Mouse (Mus musculus) MEL (cell line): ENCODE measurements around the gene Ptger1. TPM values are rescaled to one million over a fixed set of nuclear protein-coding genes. Genes with fewer than 3 reads are reported as not detected.

ENCODE experiments used
- DNase-seq: peaks from one replicate; pipeline ENCODE4 v3.0.0; 2011; ENCODE audit warnings: low read depth, low spot score
- H3K27ac ChIP-seq: 2 replicates; pipeline ENCODE4 v1.5.1; 2012; ENCODE audit warnings: low read depth, mild to moderate bottlenecking, control low read depth, low read length, moderate library complexity; ENCODE audit not compliant: control insufficient read depth
- H3K27me3 ChIP-seq, 2 experiments: fragments of 150-350 bp in 1 of 2; sonication (generic) in 1 of 2; 2 replicates each; pipeline ENCODE4 v1.6.1; 2012; ENCODE audit warnings: low read length in 2 of 2, mild to moderate bottlenecking in 2 of 2, improper control_type of control experiment in 1 of 2, moderate library complexity in 1 of 2; ENCODE audit not compliant: insufficient read depth in 2 of 2, control insufficient read depth in 1 of 2
- H3K36me3 ChIP-seq, 2 experiments: 2 replicates each; pipeline ENCODE4 v1.6.1; 2012 to 2014; ENCODE audit warnings: low read length in 2 of 2, improper control_type of control experiment in 1 of 2, inconsistent platforms in 1 of 2, mild to moderate bottlenecking in 1 of 2; ENCODE audit not compliant: insufficient read depth in 2 of 2, control insufficient read depth in 1 of 2
- H3K4me1 ChIP-seq, 2 experiments: fragments of 150-350 bp in 1 of 2; sonication (generic) in 1 of 2; 2 replicates each; pipeline ENCODE4 v1.6.1; 2012; ENCODE audit warnings: low read length in 2 of 2, improper control_type of control experiment in 1 of 2, mild to moderate bottlenecking in 1 of 2; ENCODE audit not compliant: insufficient read depth in 2 of 2, control insufficient read depth in 1 of 2
- H3K4me3 ChIP-seq, 2 experiments: fragments of 150-350 bp in 1 of 2; sonication (generic) in 1 of 2; 2 replicates each; pipeline ENCODE4 v1.5.1; 2012; ENCODE audit warnings: low read depth in 2 of 2, low read length in 2 of 2, mild to moderate bottlenecking in 2 of 2, moderate library complexity in 2 of 2, control low read depth in 1 of 2, improper control_type of control experiment in 1 of 2; ENCODE audit not compliant: control insufficient read depth in 1 of 2, insufficient read depth in 1 of 2
- H3K79me2 ChIP-seq: 2 replicates; pipeline ENCODE4 v1.6.1; 2012; ENCODE audit warnings: mild to moderate bottlenecking, low read length, moderate library complexity; ENCODE audit not compliant: control insufficient read depth, poor library complexity, insufficient read depth
- H3K9ac ChIP-seq: 2 replicates; pipeline ENCODE4 v1.6.1; 2012; ENCODE audit warnings: low read depth, mild to moderate bottlenecking, control low read depth, low read length, moderate library complexity; ENCODE audit not compliant: control insufficient read depth, poor library complexity, severe bottlenecking
- H3K9me3 ChIP-seq: fragments of 150-350 bp; sonication (generic); replicated peaks from 2 replicates; pipeline ENCODE4 v1.6.1; 2012; ENCODE audit warnings: mild to moderate bottlenecking, low read length, improper control_type of control experiment, moderate library complexity; ENCODE audit not compliant: insufficient read depth
- BHLHE40 ChIP-seq: IDR thresholded peaks from 2 replicates; pipeline ENCODE4 v1.6.1; 2012; ENCODE audit warnings: low read depth, mild to moderate bottlenecking, inconsistent platforms, low read length, improper control_type of control experiment, borderline replicate concordance
- CHD1 ChIP-seq: IDR thresholded peaks from 2 replicates; pipeline ENCODE4 v1.6.1; 2012; ENCODE audit warnings: low read depth, mild to moderate bottlenecking, inconsistent platforms, low read length, improper control_type of control experiment
- CHD2 ChIP-seq: IDR thresholded peaks from 2 replicates; pipeline ENCODE4 v1.6.1; 2011; ENCODE audit warnings: low read length, improper control_type of control experiment
- E2F4 ChIP-seq: IDR thresholded peaks from 2 replicates; pipeline ENCODE4 v1.6.1; 2011; ENCODE audit warnings: low read depth, low read length, improper control_type of control experiment, borderline replicate concordance
- ETS1 ChIP-seq: IDR thresholded peaks from 2 replicates; pipeline ENCODE4 v1.6.1; 2012; ENCODE audit warnings: low read depth, mild to moderate bottlenecking, inconsistent platforms, low read length, improper control_type of control experiment, moderate library complexity
- GABPA ChIP-seq: IDR thresholded peaks from 2 replicates; pipeline ENCODE4 v1.6.1; 2012; ENCODE audit warnings: low read depth, mild to moderate bottlenecking, inconsistent platforms, low read length, improper control_type of control experiment, moderate library complexity
- GATA1 ChIP-seq: IDR thresholded peaks from 2 replicates; pipeline ENCODE4 v1.6.1; 2011; ENCODE audit warnings: low read depth, low read length, improper control_type of control experiment
- JUND ChIP-seq: IDR thresholded peaks from 2 replicates; pipeline ENCODE4 v1.6.1; 2011; ENCODE audit warnings: low read depth, mild to moderate bottlenecking, improper control_type of control experiment, low read length
- KAT2A ChIP-seq: conservative IDR thresholded peaks from 2 replicates; pipeline ENCODE4 v1.6.1; 2012; ENCODE audit warnings: low read depth, low read length, improper control_type of control experiment, inconsistent platforms
- MAX ChIP-seq: IDR thresholded peaks from 2 replicates; pipeline ENCODE4 v1.6.1; 2011; ENCODE audit warnings: low read length, improper control_type of control experiment
- MEF2A ChIP-seq: IDR thresholded peaks from 2 replicates; pipeline ENCODE4 v1.6.1; 2014; ENCODE audit warnings: low read depth, mild to moderate bottlenecking, inconsistent platforms, low read length, improper control_type of control experiment; ENCODE audit not compliant: poor library complexity, insufficient replicate concordance, severe bottlenecking; ENCODE audit errors: extremely low read depth
- MXI1 ChIP-seq: IDR thresholded peaks from 2 replicates; pipeline ENCODE4 v1.6.1; 2011; ENCODE audit warnings: mild to moderate bottlenecking, low read depth, low read length, improper control_type of control experiment
- MYB ChIP-seq: IDR thresholded peaks from 2 replicates; pipeline ENCODE4 v1.6.1; 2011; ENCODE audit warnings: mild to moderate bottlenecking, low read depth, low read length, improper control_type of control experiment
- MYC ChIP-seq: IDR thresholded peaks from 2 replicates; pipeline ENCODE4 v1.6.1; 2011; ENCODE audit warnings: low read depth, mild to moderate bottlenecking, low read length, improper control_type of control experiment, moderate library complexity
- POLR2A ChIP-seq, 2 experiments: IDR thresholded peaks; 2 replicates each; pipeline ENCODE4 v1.6.1; 2011 to 2012; ENCODE audit warnings: low read length in 2 of 2, mild to moderate bottlenecking in 2 of 2, control low read depth in 1 of 2, improper control_type of control experiment in 1 of 2, low read depth in 1 of 2, moderate library complexity in 1 of 2; ENCODE audit not compliant: control insufficient read depth in 1 of 2, insufficient read depth in 1 of 2, poor library complexity in 1 of 2
- POLR2AphosphoS2 ChIP-seq: IDR thresholded peaks from 2 replicates; pipeline ENCODE4 v1.6.1; 2011; ENCODE audit warnings: low read length, improper control_type of control experiment
- POLR2AphosphoS5 ChIP-seq: IDR thresholded peaks from 2 replicates; pipeline ENCODE4 v1.6.1; 2012; ENCODE audit warnings: low read depth, borderline replicate concordance, mild to moderate bottlenecking, inconsistent platforms, low read length, moderate library complexity, mixed read lengths
- RAD21 ChIP-seq: IDR thresholded peaks from 2 replicates; pipeline ENCODE4 v1.6.1; 2011; ENCODE audit warnings: mild to moderate bottlenecking, low read depth, low read length, improper control_type of control experiment
- RCOR1 ChIP-seq: IDR thresholded peaks from 2 replicates; pipeline ENCODE4 v1.6.1; 2012; ENCODE audit warnings: low read depth, mild to moderate bottlenecking, inconsistent platforms, low read length, improper control_type of control experiment
- SMC3 ChIP-seq: IDR thresholded peaks from 2 replicates; pipeline ENCODE4 v1.6.1; 2011; ENCODE audit warnings: low read depth, low read length, improper control_type of control experiment
- USF1 ChIP-seq: IDR thresholded peaks from 2 replicates; pipeline ENCODE4 v1.6.1; 2014; ENCODE audit warnings: low read depth, mild to moderate bottlenecking, inconsistent platforms, low read length, improper control_type of control experiment, moderate library complexity
- USF2 ChIP-seq, 2 experiments: IDR thresholded peaks; 2 replicates each; pipeline ENCODE4 v1.6.1; 2011 to 2012; ENCODE audit warnings: improper control_type of control experiment in 2 of 2, low read length in 2 of 2, borderline replicate concordance in 1 of 2, inconsistent platforms in 1 of 2, low read depth in 1 of 2, mild to moderate bottlenecking in 1 of 2; ENCODE audit not compliant: insufficient read depth in 1 of 2
- ZC3H11A ChIP-seq: IDR thresholded peaks from 2 replicates; pipeline ENCODE4 v1.6.1; 2012; ENCODE audit warnings: low read depth, mild to moderate bottlenecking, inconsistent platforms, low read length, improper control_type of control experiment
- ZKSCAN1 ChIP-seq: IDR thresholded peaks from 2 replicates; pipeline ENCODE4 v1.6.1; 2012; ENCODE audit warnings: low read depth, mild to moderate bottlenecking, inconsistent platforms, low read length, improper control_type of control experiment, moderate library complexity
- ZMIZ1 ChIP-seq: IDR thresholded peaks from 2 replicates; pipeline ENCODE4 v1.6.1; 2012; ENCODE audit warnings: low read depth, mild to moderate bottlenecking, inconsistent platforms, low read length, improper control_type of control experiment, moderate library complexity
- ZNF384 ChIP-seq: IDR thresholded peaks from 2 replicates; pipeline ENCODE4 v1.6.1; 2012; ENCODE audit warnings: low read depth, mild to moderate bottlenecking, inconsistent platforms, low read length, improper control_type of control experiment
- polyA plus RNA-seq, 2 experiments: library from polyadenylated mRNA; stranded (reverse) in 1 of 2; unstranded in 1 of 2; fragments of >175 nt in 1 of 2; fragments of >200 nt in 1 of 2; gene quantifications; 2 replicates each; pipeline versions ENCODE4 v1.2.1 to v1.2.4; 2012; ENCODE audit warnings: low replicate concordance in 2 of 2, low read depth in 1 of 2; ENCODE audit not compliant: insufficient read length in 2 of 2, insufficient read depth in 1 of 2, missing spikeins in 1 of 2
- total RNA-seq: library from RNA; depleted of rRNA; stranded (reverse); fragments of 300-350 nt; gene quantifications from 2 replicates; pipeline ENCODE4 v1.2.3, GENCODE M21; 2012

Gene Ptger1
- total and polyA plus RNA-seq, 3 experiments: 3.1 to 4.0 TPM; not detected in 1

GRCm38 (mm10) chr8:83618566-83618965, 47.9 kb upstream of the Ptger1 start:
- H3K27me3 ChIP-seq: no peaks in the 10 kb centered on the region
- H3K27ac ChIP-seq: no peak overlapping the region
- no peak overlapping the region for H3K9ac ChIP-seq
- TF ChIP-seq E2F4: no peak
- TF ChIP-seq POLR2AphosphoS5: no peak
- no peak for TF ChIP-seq USF2 (IDR thresholded peaks at IDR 0.05; ENCODE audit: borderline replicate concordance in 1 of 2, insufficient read depth in 1 of 2, low read depth in 1 of 2, low read length in 2 of 2)
- no peak for TF ChIP-seq GABPA
- TF ChIP-seq MYC: no peak
- no peak for TF ChIP-seq BHLHE40
- TF ChIP-seq CHD2: no peak
- no peak for TF ChIP-seq ZNF384
- TF ChIP-seq MXI1: no peak
- TF ChIP-seq RAD21: no peak
- TF ChIP-seq USF1: no peak
- no peak for TF ChIP-seq ZC3H11A
- TF ChIP-seq CHD1: no peak
- no peak for TF ChIP-seq KAT2A
- TF ChIP-seq MYB: no peak
- TF ChIP-seq JUND: no peak
- TF ChIP-seq ZMIZ1: no peak
- TF ChIP-seq ZKSCAN1: no peak
- H3K9me3 ChIP-seq: no peaks in the 10 kb centered on the region
- peaks cover 0 to 13% of the 10 kb centered on the region in 2 experiments; a peak in 2 of 4 replicates for H3K36me3 ChIP-seq
- H3K79me2 ChIP-seq: no peaks in the 10 kb centered on the region; the same call in 1 of the 2 replicates
- DNase-seq: no peak
- H3K4me1 ChIP-seq: peaks cover 5 to 16% of the 10 kb centered on the region in 2 experiments
- H3K4me3 ChIP-seq: no peak overlapping the region

- peaks cover 5 to 19% of the 10 kb centered on the region in 2 experiments for H3K4me1 ChIP-seq
- no peak overlapping the region for H3K9ac ChIP-seq
- no peak for TF ChIP-seq ZNF384
- no peak for TF ChIP-seq SMC3
- no peak for TF ChIP-seq MAX
- no peak for TF ChIP-seq RAD21
- no peak for TF ChIP-seq RCOR1
- no peak for TF ChIP-seq GATA1
- TF ChIP-seq ETS1: no peak
- TF ChIP-seq CHD2: no peak
- no peak for TF ChIP-seq MEF2A
- TF ChIP-seq POLR2AphosphoS2: no peak
- no peak for TF ChIP-seq POLR2A (IDR thresholded peaks at IDR 0.05; ENCODE audit: control insufficient read depth in 1 of 2, insufficient read depth in 1 of 2, low read depth in 1 of 2, low read length in 2 of 2, poor library complexity in 1 of 2)
- TF ChIP-seq, all 39 proteins: peak for 0
- no peak overlapping the region for H3K4me3 ChIP-seq
- H3K27ac ChIP-seq: no peak overlapping the region
- H3K79me2 ChIP-seq: no peaks in the 10 kb centered on the region; the same call in 1 of the 2 replicates
- H3K36me3 ChIP-seq: peaks cover 0 to 13% of the 10 kb centered on the region in 2 experiments; a peak in 2 of 4 replicates
- no peaks in the 10 kb centered on the region for H3K9me3 ChIP-seq
- no peak for DNase-seq
- no peaks in the 10 kb centered on the region for H3K27me3 ChIP-seq
These were observed 46.8 kb upstream of the Ptger1 start for GRCm38 (mm10) chr8:83619568-83620285.
